Mouse (Mus musculus) embryonic facial prominence, embryonic 14.5 days (tissue): ENCODE data around the gene Btbd9. TPM values are rescaled to one million over a fixed set of nuclear protein-coding genes. Genes with fewer than 3 reads are reported as not detected.

Experiments
- ATAC-seq: fragments of 200-750 bp; cut with Nextera tagmentation; 2 replicates; pipeline ENCODE4 v1.8.0; 2017; ENCODE audit warnings: low read depth, moderate number of reproducible peaks, moderate TSS enrichment
- DNase-seq: peaks from one replicate; pipeline ENCODE4 v3.0.0-alpha.2; 2015; ENCODE audit warnings: low spot score
- H3K27ac ChIP-seq: fragments of 300-500 bp; sonication (generic); replicated peaks from 2 replicates; pipeline ENCODE4 v1.5.1; 2014; ENCODE audit warnings: low read depth, mild to moderate bottlenecking, low read length, moderate library complexity
- H3K27me3 ChIP-seq: fragments of 300-500 bp; sonication (generic); replicated peaks from 2 replicates; pipeline ENCODE4 v1.6.1; 2014; ENCODE audit warnings: low read length; ENCODE audit not compliant: control insufficient read depth, insufficient read depth
- H3K36me3 ChIP-seq: fragments of 300-500 bp; sonication (generic); 2 replicates; pipeline ENCODE4 v1.6.1; 2014; ENCODE audit warnings: low read length, mixed read lengths; ENCODE audit not compliant: control insufficient read depth, insufficient read depth
- H3K4me1 ChIP-seq: fragments of 300-500 bp; sonication (generic); 2 replicates; pipeline ENCODE4 v1.6.1; 2014; ENCODE audit warnings: antibody characterized with exemption, low read length; ENCODE audit not compliant: control insufficient read depth, insufficient read depth
- H3K4me2 ChIP-seq: fragments of 300-500 bp; sonication (generic); 2 replicates; pipeline ENCODE4 v1.6.1; 2014; ENCODE audit warnings: low read depth, mild to moderate bottlenecking, low read length, moderate library complexity, mixed read lengths
- H3K4me3 ChIP-seq: fragments of 300-500 bp; sonication (generic); 2 replicates; pipeline ENCODE4 v1.5.1; 2014; ENCODE audit warnings: low read depth, mild to moderate bottlenecking, low read length
- H3K9ac ChIP-seq: fragments of 300-500 bp; sonication (generic); 2 replicates; pipeline ENCODE4 v1.6.1; 2014; ENCODE audit warnings: low read depth, mild to moderate bottlenecking, low read length, moderate library complexity, mixed read lengths
- H3K9me3 ChIP-seq: fragments of 300-500 bp; sonication (generic); 2 replicates; pipeline ENCODE4 v1.6.1; 2016; ENCODE audit warnings: low read length; ENCODE audit not compliant: control insufficient read depth
- WGBS: fragments of 180-500 bp; shearing (Covaris S2); extraction: QIAGEN DNeasy Blood & Tissue Kit; methylation state at CpG from one replicate; pipeline ENCODE4 v1.1.7; 2014; 5-methylcytosine and 5-hydroxymethylcytosine counted together
- polyA plus RNA-seq: library from polyadenylated mRNA; unstranded; fragments of >200 nt; fragmentation: Nextera tagmentation; extraction: Ambion mirVana; gene quantifications from 2 replicates; pipeline ENCODE4 v1.2.1, GENCODE M21; 2014

Btbd9 gene
- polyA plus RNA-seq, 1 experiment from 2014 or later = 38.0 TPM

DNA sequence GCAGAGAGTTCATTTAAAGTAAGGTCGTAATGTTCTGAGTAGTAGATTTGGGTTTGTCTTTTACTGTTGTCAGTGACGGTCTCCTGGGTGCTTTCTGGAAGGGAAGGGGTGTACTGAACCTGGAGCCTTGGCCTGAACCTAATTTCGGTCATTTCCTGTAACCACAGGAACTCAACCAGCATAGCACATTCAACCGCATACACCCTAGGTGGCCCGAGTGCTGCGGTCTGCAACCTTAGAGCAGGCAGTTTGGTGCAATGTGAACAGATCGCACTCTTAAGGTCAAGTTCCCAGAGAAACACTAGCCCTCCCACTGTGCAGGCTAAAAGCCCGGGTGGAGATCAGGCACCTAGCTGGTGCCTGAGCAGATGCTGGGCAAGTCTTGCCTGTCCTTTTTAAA is 240.5 kb downstream of the Btbd9 start:
- peak; percentile 22; the same call in 1 of the 2 replicates for ATAC-seq

GRCm38 (mm10) chr17:30334257-30334656 is 242.0 kb downstream of the Btbd9 start:
- H3K4me3 ChIP-seq = no peak overlapping the region
- ATAC-seq = no peak
- 80% methylated on average over 6 of the region's 6 CpGs for WGBS

More for the DNA sequence above, 240.5 kb downstream of the Btbd9 start:
- no peak overlapping the region for H3K27ac ChIP-seq
- DNase-seq = peak; percentile 46
- H3K4me2 ChIP-seq = no peak overlapping the region
- 45% methylated on average over 8 of the region's 8 CpGs for WGBS
- no peaks in the 10 kb centered on the region for H3K9me3 ChIP-seq
- H3K4me3 ChIP-seq = no peak overlapping the region
- H3K4me1 ChIP-seq = peaks cover 6% of the 10 kb centered on the region
- no peaks in the 10 kb centered on the region for H3K27me3 ChIP-seq
- H3K36me3 ChIP-seq = no peaks in the 10 kb centered on the region
- no peak overlapping the region for H3K9ac ChIP-seq

GRCm38 (mm10) chr17:30333136-30333535 is 243.2 kb downstream of the Btbd9 start:
- H3K36me3 ChIP-seq = no peaks in the 10 kb centered on the region
- no peak for DNase-seq
- no peak overlapping the region for H3K27ac ChIP-seq
- no peak for ATAC-seq
- no peak overlapping the region for H3K4me3 ChIP-seq
- peaks cover 6% of the 10 kb centered on the region for H3K4me1 ChIP-seq
- no peaks in the 10 kb centered on the region for H3K9me3 ChIP-seq
- H3K27me3 ChIP-seq = no peaks in the 10 kb centered on the region
- H3K9ac ChIP-seq = no peak overlapping the region
- H3K4me2 ChIP-seq = no peak overlapping the region
- WGBS = 80% methylated on average over 4 of the region's 4 CpGs

More at GRCm38 (mm10) chr17:30334257-30334656, 242.0 kb downstream of the Btbd9 start:
- DNase-seq = no peak
- Histone ChIP-seq H3K9me3 (no peaks in the 10 kb centered on the region), H3K4me2 (no peak overlapping the region), H3K27ac (no peak overlapping the region), H3K36me3 (no peaks in the 10 kb centered on the region), H3K9ac (no peak overlapping the region), H3K4me1 (peaks cover 6% of the 10 kb centered on the region), H3K27me3 (no peaks in the 10 kb centered on the region)

GRCm38 (mm10) chr17:30331380-30331779 is 244.9 kb downstream of the Btbd9 start:
- Histone ChIP-seq H3K36me3 (no peaks in the 10 kb centered on the region), H3K9me3 (no peaks in the 10 kb centered on the region), H3K27me3 (no peaks in the 10 kb centered on the region), H3K4me3 (no peak overlapping the region), H3K27ac (no peak overlapping the region), H3K4me2 (no peak overlapping the region), H3K4me1 (peaks cover 6% of the 10 kb centered on the region), H3K9ac (no peak overlapping the region)
- no peak for DNase-seq
- 74% methylated on average over 6 of the region's 6 CpGs for WGBS
- ATAC-seq = no peak

GRCm38 (mm10) chr17:30329531-30329930 is 246.8 kb downstream of the Btbd9 start:
- H3K4me3 ChIP-seq = no peak overlapping the region
- no peaks in the 10 kb centered on the region for H3K9me3 ChIP-seq
- no peaks in the 10 kb centered on the region for H3K27me3 ChIP-seq
- no peaks in the 10 kb centered on the region for H3K36me3 ChIP-seq
- no peak overlapping the region for H3K4me2 ChIP-seq
- no peak overlapping the region for H3K9ac ChIP-seq
- no peaks in the 10 kb centered on the region for H3K4me1 ChIP-seq
- 72% methylated on average over 2 of the region's 2 CpGs for WGBS
- DNase-seq = no peak
- H3K27ac ChIP-seq = no peak overlapping the region
- no peak for ATAC-seq

DNA sequence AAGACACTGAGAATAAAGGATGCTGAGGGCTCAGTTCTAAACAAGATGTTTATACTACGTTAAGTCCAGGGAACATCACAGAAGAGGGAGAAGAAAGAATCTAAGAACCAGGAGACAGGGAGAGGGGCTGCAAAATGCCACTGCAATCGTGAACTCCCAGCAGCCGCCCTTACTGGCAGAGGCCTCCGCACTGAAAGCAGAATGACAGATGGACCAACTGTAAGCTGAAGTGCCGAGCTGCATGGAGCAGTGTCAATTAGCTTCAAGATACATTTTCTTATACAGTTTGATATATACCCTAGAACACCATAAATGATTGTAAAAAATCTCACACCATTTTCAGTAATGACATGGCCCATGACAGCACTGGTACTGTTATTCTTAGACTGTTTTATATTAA is 247.4 kb downstream of the Btbd9 start:
- no peak overlapping the region for H3K4me2 ChIP-seq
- H3K27me3 ChIP-seq = no peaks in the 10 kb centered on the region
- DNase-seq = no peak
- no peak overlapping the region for H3K4me3 ChIP-seq
- no peaks in the 10 kb centered on the region for H3K9me3 ChIP-seq
- no peak overlapping the region for H3K9ac ChIP-seq
- no peak overlapping the region for H3K27ac ChIP-seq
- WGBS = 58% methylated on average over 5 of the region's 5 CpGs
- no peaks in the 10 kb centered on the region for H3K36me3 ChIP-seq
- ATAC-seq = no peak
- no peaks in the 10 kb centered on the region for H3K4me1 ChIP-seq

GRCm38 (mm10) chr17:30326906-30327305 is 249.4 kb downstream of the Btbd9 start:
- DNase-seq = no peak
- Histone ChIP-seq H3K4me1 (no peaks in the 10 kb centered on the region), H3K4me3 (no peak overlapping the region), H3K36me3 (no peaks in the 10 kb centered on the region), H3K27me3 (no peaks in the 10 kb centered on the region), H3K9me3 (no peaks in the 10 kb centered on the region), H3K9ac (no peak overlapping the region), H3K27ac (no peak overlapping the region), H3K4me2 (no peak overlapping the region)
- 74% methylated on average over 1 of the region's 1 CpGs for WGBS
- ATAC-seq = no peak

GRCm38 (mm10) chr17:30320301-30320700 is 256.0 kb downstream of the Btbd9 start:
- H3K27ac ChIP-seq = no peak overlapping the region
- no peaks in the 10 kb centered on the region for H3K4me1 ChIP-seq
- ATAC-seq (no peak), DNase-seq (no peak)
- H3K9me3 ChIP-seq = no peaks in the 10 kb centered on the region
- H3K27me3 ChIP-seq = no peaks in the 10 kb centered on the region
- no peak overlapping the region for H3K9ac ChIP-seq
- no peak overlapping the region for H3K4me3 ChIP-seq
- H3K4me2 ChIP-seq = no peak overlapping the region
- H3K36me3 ChIP-seq = no peaks in the 10 kb centered on the region
- 75% methylated on average over 1 of the region's 1 CpGs for WGBS

GRCm38 (mm10) chr17:30312688-30313087 is 263.6 kb downstream of the Btbd9 start:
- no peaks in the 10 kb centered on the region for H3K27me3 ChIP-seq
- no peak for ATAC-seq
- H3K4me3 ChIP-seq = no peak overlapping the region
- H3K9ac ChIP-seq = no peak overlapping the region
- H3K36me3 ChIP-seq = no peaks in the 10 kb centered on the region
- no peaks in the 10 kb centered on the region for H3K9me3 ChIP-seq
- H3K27ac ChIP-seq = no peak overlapping the region
- DNase-seq = no peak
- H3K4me1 ChIP-seq = no peaks in the 10 kb centered on the region
- 64% methylated on average over 4 of the region's 4 CpGs for WGBS
- H3K4me2 ChIP-seq = no peak overlapping the region
